Mouse (Mus musculus): ENCODE data around the gene Suclg2.

Gene Suclg2

DNA sequence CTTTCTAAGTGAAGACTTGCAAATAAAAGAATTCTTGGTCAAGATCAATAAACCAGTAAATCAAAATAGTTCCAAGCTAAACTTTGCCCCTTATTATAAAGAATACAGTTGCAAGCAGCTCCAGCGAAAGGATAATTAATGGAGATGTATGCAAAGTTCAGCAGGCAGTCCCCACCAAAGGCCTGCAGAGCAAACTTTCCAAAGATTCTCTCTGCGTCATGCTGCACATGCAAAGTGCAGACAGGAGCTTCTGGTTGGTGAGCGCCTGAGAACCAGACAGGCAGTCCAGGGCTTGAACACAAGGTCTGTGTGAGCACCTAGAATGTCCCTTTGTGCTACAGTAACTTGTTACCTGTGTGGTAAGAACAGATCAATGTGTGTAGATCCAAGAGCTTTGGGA, 147.0 kb downstream of the Suclg2 start:
- no peak for DNase-seq (ENCODE audit: low read depth, low spot score)

DNA sequence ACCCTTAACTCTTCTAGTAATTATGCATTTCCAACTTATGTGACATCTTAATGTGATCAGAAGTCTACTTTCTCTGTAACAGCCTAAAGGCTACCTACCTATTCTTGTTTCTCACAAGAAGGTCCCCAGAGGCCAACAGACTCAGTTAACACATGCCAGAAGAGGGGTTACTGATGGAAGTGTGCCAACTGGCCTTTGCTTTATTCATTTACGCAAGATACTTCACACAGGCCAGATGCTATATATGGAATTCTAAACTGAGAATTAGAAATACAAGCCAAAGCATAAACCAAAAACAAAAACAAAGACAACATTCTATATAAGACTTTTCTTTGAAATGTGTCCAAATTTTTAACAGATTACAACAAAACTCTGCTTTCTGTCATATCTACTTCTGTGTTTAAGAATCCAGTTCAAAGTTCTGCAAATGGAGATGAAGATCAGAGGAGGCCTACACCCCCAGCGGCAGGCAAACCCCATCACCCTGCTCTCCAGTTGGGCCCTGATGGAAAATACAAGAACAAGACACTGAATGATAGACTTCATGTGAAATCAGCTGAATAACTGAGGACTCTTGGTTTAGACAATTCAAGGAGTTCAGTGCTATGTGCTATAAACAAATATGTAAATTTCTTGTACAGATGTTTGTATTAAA, 155.1 kb downstream of the Suclg2 start:
- no peak for DNase-seq (ENCODE audit: low read depth, low spot score)

DNA sequence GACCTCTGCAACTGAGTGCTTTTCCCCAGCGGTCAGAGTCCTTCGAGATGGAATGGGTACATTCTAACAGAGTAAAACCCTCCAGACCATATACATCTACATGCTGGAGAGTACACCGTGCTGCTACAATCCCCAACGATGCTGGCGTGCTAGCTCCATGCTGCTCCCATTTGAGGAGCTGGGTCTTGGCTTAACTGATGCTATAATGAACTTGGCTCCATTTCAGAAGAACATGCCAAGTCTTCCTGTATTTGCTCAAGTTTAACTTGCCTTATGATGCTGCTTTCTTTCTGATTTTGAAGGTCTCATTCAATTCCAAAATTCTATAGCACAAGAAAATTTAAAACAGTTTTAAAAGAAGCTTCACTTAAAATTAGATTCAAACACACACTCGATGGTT, 162.3 kb downstream of the Suclg2 start:
- no peak for DNase-seq (ENCODE audit: low read depth, low spot score)

DNA sequence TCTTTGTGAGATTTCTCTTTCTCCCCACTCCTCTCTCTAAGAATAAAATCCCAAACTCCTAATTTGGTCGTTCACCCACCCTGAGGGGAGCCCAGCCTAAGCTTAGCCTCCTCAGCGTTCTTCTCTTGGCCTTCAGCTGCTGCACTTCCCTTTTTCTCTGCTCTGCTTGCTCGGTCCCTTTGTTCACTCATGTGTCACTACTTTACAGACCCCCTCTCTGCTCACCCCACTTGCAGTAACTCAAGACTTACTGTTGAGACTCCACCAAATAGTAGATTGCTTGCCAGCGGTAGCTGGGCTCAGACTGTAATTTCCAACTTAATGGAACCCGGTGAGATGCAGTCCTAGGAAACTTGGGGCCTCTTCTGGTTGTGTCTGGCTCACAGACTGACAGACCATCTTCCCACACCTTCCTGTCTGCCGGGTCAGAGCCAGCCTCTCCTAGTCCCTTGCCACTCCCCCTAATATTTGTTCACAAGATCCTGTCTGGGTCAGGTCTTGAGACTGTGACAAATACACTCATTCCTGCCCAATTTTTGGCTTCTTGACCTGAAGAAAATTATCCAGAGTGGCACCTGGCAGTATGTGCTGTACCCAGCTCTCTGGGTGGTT, 166.2 kb downstream of the Suclg2 start:
- DNase-seq (ENCODE audit: low read depth, low spot score) = no peak

DNA sequence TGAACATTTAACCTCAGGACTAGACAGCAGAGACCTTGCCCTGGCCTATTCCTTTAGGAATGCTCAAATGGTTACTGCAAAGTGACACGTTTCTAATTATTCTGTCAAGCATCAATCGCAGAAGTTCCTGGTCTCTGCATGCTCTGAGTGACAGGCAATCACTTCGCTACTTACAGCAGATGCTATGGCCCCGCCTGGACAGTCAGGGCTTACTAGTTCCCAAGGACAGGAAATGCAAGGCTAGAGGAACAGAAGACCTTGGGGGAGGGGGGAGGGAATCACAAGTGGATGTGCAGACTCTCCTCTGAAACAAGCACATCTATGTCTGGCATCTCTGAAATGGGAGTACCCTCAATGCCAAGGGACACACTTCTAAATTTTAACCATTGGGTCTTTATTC, 167.6 kb downstream of the Suclg2 start:
- no peak for DNase-seq (ENCODE audit: low read depth, low spot score)

DNA sequence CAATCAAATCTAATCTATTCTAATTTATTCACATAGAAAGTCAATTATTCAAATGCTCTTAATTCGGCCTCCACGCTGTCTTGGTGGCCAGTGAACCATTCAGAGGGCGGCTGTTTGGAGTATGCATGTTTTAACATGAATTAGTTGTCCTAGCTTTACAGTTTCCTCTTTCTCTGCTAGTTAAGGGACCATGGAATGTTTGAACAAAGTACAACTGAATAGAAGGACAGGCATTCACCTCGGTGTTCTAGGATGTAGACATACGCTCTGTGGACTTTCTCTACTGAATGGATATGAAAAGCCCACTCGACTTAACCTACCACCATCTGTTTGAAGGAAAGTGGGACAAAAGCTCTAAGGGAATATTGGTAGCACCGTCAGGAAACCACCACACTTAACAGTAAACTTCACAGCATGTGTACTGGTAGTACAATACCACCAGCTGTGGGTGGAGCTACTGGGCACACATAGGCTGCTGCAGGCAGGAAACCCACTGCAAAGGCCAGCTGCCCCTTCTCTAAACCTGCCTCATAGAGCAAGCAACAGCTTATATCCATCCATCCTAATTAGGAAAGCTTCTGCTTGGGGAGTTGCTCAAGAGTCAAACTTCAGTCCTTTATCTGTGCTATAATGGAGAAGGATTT, 172.3 kb downstream of the Suclg2 start:
- DNase-seq (ENCODE audit: low read depth, low spot score) = no peak

DNA sequence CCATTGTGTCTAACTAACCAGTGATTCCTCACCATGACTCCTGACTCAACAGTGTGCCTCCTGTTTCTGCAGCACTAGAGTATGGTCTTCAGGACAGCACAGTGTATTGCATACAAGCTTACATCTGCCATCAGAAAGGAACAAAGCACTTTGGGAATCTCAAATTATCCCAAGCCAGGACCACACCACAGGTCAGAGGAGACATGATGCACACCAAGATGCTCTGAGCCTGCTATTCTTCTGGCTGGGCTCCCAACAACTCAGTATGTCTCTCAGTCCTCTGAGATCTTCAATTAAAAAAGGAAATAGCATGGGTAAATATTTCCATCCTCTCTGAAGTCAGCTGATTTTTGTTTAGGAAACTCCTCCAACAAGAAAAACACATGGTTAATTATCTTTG, 172.9 kb downstream of the Suclg2 start:
- DNase-seq (ENCODE audit: low read depth, low spot score) = no peak

DNA sequence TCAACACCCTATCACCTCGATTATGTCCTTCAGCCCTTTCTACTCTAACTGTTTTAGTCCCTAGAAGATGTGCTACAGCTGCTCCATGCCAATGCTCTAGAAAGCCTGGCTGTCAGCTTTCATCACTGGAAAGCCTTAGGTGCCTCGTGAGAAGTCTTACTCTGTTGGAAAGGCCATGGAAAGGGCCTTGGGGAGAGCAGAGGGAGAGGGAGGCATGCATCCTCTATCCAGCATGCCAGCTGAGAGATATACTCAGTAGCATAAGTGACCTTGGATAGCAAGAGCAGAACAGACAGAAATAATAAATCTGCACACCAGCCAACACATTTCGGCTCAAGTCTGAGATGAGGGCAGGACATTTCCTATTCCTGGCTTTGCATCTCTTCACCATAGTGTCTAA, 173.3 kb downstream of the Suclg2 start:
- DNase-seq (ENCODE audit: low read depth, low spot score) = no peak

DNA sequence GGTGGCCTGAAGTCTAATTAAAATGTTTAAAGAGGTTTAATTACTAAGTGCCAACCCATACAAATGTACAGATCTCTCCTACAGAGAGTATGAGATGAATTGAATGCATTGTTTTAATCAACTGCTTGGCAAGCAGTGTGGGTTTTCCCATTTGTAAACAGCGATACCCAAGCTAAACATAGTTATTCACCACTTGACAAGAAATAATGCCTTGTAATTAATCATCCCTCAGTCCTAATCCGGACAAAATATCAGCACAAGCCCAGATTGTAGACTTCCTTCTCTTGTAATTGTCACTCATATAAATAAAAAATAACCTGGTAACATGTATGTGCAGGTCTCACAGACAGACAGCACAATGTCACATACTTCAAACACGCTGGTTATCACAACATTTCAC, 183.4 kb downstream of the Suclg2 start:
- DNase-seq (ENCODE audit: low read depth, low spot score) = no peak

DNA sequence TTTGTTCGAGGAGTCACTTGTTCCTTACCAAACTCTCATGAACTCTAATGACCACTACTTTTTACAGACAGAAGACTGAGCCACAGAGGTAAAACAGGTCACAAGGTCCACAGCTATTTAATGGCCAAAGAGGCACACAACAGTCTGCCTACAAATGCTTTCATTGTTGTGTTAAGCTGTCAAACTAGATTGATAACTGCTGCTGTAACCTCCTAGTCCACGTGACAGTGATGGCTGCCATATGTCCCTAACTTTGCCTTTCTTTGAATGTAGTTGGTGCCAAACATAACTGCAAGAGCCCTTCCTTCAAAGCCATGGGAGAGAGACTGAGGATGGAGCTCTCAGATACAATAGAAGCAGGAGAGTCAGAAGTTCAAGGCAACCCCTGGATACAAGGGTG, 198.8 kb downstream of the Suclg2 start:
- DNase-seq (ENCODE audit: low read depth, low spot score) = no peak

DNA sequence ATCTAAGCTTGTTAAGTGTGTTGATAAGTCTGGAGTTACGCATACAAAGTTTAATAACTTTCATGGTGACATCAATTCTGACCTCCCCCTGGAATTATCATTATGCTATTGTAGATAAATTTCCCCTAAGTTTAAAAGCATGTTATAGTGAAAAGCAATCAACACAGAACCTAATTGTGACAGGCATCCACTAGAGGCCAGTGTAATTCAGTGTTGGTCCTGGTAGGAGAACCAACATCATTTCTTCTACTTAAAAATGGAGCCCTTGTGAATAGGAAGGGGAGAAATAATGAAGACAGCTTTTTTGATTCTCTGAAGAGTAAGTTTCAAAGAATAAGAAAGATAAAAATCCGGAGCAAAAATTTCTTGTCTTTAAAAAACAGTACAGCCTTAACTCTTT, 200.2 kb downstream of the Suclg2 start:
- no peak for DNase-seq (ENCODE audit: low read depth, low spot score)

DNA sequence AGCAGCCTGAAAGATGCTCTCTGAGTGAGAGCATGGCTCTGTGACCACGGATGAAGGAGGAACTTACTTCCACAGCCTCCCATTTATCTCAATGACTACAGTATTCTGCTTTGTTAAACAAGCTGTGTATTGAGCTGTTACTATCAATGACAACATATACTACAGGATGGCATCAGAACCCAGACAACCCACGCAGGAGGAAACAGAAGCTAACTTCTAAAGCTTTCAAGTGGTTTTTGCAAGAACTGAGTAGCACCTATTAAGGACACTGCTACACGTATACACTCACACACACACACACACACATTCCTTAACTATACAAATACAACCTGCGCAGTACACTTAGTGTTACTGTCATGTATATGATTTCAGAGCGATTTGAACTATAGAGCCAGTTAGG, 202.9 kb downstream of the Suclg2 start:
- no peak for DNase-seq (ENCODE audit: low read depth, low spot score)

DNA sequence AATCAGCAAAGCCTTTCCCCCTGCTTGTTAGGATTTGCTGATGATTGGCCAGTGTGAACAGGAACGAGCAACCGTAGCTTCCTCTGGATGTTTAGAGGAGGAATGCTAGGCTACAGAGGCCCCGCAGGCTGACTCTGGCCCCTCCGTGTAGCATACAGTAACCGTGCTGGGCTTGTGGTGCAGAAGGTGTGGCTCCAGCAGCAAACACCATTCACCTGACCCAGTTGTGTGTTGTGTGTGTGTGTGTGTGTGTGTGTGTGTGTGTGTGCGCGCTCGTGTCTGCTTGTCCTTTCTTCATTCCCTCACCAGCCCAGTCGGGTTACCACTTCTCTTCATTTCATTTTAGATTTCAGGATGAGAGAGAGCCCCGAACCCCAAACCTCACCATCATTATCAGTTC, 203.9 kb downstream of the Suclg2 start:
- no peak for DNase-seq (ENCODE audit: low read depth, low spot score)

DNA sequence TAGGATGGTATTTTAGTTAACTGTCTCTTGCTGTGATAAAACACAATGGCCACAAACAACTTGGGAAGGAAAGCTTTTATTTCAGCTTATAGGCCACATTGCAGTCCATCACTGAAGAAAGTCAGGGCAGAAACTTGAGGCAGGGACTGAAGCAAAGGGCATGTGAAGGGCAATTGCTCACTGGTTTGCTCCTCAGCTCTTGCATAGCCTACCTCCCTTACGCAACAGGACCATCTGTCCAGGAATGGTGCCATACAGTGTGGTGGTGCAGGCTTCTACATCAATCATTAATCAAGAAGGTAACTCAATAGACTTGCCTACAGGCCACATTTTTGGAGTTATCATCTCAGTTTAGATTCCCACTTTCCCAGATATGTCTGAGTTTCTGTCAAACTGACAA, 206.9 kb downstream of the Suclg2 start:
- DNase-seq (ENCODE audit: low read depth, low spot score) = no peak

DNA sequence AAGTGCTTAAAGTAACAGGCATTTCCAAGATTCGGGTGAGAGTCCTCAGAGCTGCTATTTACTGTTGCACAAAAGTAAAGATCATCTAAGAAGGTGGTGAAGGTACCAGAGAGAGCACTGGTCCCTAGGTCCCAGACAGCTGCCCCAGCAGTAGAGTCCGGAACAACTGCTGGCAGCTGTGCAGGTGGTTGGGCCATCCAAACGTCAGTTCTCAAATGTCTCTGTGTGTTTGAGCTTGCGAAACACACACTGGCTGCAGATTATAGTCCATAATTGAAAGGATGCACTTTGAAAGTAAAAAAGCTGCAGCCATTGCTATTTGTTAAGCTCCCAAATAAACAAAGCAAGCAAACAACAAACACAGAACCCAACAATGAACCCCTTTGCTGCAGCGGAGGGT, 217.8 kb downstream of the Suclg2 start:
- DNase-seq (ENCODE audit: low read depth, low spot score) = no peak

DNA sequence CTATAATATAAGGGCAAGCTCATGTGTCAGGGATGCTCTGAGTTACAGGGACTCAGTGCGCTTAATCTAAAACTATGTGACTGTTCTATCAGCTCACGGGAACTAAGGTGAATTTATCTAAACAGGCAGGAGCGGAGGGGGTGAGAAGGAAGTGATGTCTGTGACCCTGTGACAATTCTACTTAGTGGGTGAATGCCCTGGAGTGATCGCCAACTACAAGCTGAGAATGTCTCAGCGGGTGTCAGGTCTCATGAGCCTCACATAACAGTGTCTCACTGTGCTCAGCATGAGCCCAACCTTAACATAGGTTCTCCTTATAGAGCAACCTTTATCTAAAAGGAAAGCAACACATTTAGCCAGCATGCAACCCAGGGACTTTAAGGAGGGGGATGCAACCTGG, 219.0 kb downstream of the Suclg2 start:
- no peak for DNase-seq (ENCODE audit: low read depth, low spot score)

DNA sequence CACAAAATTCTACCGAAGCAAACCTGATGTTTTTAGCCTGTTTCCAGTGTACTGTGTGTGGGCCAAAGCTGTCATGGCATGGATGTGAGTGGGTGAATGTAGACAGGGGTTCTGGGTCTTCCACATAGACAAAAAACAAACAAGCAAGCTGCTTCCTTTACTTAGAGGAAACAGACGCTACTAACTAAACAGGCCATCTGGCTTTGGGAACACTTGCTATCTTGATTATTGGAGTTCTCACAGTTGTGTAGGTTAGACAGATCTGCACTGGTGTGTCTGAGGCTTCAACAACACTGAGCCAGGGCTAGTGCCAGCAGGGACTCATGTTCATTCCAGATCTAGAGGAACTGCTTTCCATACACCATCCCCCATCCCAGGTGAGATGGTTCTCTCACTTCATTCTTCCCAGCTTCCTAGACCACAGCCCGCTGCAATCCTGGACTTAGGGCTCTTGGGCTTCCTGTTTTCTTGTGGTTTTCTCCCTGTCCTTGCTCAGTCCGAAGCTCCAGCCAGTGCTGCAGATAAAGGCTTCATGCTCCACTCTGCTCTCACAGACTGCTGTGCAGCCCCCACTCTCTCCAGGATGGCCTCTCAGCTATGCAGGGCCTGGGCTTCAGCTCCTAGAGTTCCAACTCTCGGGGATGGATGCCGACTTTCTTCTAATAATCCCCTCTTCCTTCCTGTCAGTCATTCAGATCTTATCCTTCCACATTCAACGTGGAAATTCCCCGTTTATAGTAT, 226.2 kb downstream of the Suclg2 start:
- no peak for DNase-seq (ENCODE audit: low read depth, low spot score)

DNA sequence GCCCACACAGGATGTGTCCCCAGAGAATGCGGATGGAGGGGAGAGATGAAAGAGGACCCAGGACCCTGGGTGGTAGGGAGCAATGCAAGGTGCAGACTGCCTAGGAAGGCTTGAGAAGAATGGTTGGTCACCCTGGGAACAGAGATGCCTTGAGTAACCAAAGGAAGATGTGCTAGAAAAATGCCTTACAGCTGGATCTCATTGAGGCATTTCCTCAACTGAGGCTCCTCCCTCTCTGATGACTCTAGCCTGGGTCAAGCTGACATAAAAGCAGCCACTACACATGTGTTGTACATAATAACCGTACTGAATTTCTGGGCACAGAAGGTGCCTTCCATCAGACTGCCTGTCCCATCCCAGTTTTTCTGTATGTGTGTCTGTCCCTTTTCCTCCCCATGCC, 227.6 kb downstream of the Suclg2 start:
- no peak for DNase-seq (ENCODE audit: low read depth, low spot score)

DNA sequence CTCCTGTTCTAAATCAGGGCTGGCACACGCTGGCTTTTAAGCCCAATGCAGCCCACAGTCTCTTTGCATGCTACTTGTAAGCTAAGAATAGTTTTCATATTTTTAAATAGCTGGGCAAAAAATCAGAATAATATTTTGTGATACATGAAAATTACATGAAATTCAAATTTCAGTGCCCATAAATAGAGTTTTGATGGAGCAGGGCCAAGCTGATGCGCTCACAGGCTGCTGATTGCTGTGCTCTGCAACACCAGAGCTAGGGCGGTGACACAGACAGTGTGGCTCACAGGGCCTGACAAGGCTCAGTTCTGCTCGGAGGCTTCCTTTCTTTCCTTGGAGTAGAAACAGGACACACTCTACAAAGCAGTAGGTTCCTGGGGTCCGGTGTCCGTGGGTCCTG, 232.8 kb downstream of the Suclg2 start:
- DNase-seq (ENCODE audit: low read depth, low spot score) = no peak

DNA sequence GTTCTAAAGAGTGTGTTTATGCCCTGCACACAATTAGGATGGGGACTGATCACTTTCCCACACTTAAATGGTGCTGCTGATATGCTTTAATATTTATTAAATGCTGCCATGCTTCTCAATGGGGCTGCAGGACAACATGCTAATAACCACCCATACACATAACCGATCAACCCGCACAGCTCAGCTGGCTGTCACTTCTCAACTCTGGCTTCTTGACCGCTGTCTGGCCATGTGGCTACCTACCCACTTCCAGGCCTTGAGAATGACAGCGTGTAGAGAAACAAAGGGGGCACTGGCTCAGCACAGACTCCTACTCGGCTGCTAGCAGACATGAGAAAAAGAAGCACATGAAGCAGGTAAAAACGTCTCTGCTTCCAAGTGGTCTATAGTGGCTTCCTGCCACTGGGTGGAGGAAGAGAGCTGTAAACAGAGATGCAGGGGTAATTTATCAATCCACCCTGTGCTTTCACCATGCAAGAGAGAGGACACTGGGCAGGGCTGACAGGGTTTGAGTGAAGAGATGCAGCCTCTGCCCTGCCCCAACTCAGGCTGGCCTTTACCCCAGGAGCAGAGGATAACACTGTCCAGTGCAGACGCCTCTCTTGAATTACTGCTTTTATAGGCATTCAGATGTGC, 234.3 kb downstream of the Suclg2 start:
- DNase-seq (ENCODE audit: low read depth, low spot score) = peak; percentile 43

DNA sequence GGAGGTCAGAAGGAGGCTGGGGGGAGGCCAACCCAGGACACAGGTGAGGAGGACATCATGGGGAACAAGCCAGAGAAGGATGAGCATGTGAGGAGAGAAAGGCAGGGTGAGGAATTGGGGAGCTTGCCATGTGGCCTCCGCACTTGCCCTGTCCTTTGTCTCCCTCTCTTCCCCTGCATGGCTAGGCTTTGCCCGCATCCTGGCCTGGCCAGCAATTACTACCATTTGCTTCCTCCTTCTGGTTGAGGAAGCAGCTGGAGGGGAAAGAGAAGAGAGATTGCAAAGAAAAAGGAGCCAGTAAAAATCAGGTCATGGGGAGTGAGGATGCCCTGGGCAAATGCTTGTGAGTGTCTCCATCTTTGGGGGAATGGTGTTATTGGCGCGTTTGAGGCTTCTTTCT, 234.9 kb downstream of the Suclg2 start:
- no peak for DNase-seq (ENCODE audit: low read depth, low spot score)

DNA sequence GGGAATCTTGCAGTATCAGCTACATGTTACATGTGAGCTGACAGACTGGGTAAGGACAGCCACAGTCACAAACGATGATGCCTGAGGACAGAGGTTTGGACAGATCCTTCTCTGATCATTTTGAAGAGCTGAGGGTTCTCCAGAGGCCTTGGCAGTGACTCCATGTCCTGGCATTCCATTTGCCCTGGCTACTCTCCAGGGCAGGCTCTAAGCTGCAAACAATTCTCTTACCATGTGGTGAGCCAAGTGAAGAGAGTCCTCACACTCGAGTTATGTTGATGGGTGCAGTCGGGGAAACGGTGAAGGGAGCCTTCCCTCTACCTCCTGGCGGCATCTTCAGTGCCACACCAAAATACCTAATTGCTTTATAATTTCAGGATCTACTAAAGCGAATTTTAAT, 235.5 kb downstream of the Suclg2 start:
- no peak for DNase-seq (ENCODE audit: low read depth, low spot score)

Measured in embryo, embryonic 11.5 days (tissue).